Mouse (Mus musculus): ENCODE data around the gene Ahnak.
"Not testable (repeated sequence)": the region's sequence is repeated elsewhere in the genome, so short reads cannot be mapped to it uniquely, and the experiment has no call there.

Gene Ahnak

DNA sequence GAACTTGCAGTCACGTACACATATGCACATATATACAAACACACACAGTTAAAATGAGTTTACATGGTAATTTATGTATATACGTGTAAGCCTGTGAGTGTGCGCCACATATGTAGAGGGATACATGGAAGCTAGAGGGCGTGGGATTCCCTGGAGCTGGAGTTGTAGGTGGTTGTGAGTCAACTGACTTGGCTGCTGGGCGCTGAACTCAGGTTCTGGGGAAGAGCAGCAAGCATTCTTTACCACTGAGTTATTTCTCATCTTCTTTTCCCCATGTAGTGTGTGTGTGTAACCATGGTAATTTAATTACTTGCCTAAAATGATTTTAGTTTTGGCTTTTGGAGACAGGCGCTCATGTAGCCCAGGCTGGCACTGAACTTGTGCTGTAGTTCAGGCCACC, 7.5 kb downstream of the Ahnak start:
- DNase-seq = no peak

DNA sequence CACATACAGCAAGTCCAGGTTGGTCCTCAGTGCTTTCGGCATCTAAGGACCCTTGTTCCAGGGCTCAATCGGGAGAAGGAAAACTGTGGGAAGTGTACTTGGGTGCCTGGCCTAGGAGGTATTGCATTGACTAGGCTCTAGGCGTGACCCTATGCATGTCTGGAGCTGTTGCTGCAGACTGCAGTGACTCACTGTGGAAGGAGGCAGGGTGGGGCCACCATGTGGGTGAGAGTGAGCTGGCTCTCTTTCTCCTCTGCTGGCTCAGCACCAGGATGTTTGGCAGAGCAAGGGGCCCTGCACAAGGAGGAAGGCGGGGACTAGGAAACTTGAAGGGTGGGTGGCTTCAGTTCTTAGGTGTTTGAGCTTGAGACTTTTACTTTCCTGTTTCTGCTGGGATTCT, 8.5 kb downstream of the Ahnak start:
- peak; percentile 94 for DNase-seq

DNA sequence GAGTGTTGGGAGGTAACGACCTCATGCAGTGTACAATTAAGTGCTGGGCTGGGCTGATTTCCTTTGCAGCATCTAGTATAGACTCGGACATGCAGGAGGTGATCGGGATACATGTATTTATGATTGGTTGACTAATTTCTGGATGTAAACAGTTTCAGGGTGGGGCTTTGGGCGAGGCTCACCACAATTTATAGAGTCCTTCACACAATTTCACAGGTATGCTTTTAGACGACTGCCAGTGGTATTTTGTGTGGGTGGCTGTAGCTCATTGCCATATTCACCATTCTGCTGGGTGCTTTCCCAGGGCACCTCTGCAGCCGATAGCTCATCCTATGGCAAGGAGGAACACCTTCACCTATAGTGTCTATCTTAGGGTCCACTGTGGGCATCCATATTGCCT, 9.5 kb downstream of the Ahnak start:
- no peak for DNase-seq

DNA sequence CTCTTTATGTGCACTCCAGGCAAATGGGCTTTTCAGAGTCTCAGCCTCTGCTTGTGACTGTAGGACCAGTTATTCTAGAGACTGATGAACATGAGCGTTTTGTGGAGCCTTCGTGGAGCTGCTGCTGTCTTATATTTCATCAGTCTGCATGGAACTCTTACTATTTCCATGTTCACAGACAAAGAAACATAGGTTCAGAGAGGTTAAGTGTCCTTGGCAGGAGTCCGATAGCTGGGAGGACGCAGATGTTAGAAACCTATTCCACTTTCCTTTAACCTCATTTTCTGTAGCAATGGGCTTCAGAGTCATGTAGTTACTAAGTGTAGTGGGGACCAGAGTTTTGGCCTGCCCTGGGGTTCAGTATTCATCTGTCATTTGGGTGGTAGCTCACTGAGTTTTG, 10.1 kb downstream of the Ahnak start:
- peak; percentile 40 for DNase-seq

DNA sequence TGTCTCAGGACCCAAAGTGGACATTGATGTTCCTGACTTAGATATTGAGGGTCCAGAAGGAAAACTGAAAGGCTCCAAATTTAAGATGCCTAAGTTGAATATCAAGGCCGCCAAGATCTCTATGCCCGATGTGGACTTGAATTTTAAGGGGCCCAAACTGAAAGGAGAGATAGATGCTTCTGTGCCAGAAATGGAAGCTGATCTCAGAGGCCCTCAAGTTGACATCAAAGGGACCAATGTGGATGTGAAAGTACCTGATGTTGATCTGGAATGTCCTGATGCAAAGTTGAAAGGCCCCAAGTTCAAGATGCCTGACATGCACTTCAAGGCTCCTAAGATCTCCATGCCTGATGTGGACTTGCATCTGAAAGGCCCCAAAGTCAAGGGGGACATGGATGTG, 17.8 kb downstream of the Ahnak start:
- not testable (repeated sequence) for DNase-seq

DNA sequence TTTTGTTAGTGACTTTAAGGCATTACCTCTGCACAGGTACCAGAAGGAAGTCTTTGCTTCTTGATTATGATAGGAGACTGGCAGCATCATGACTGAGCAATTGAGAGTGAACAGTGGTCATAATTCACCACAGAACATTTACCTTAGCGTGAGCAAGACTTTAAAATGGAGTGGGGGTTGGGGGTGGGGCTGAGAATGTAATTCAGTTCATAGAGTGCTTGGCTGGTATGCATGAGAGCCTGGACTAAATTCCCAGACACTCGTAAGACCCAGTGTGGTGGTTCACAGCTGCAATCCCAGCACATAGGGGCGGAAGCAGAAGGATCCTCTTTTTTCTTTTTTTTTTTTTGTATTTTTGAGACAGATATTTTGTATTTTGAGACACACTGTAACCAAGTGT, 30.2 kb downstream of the Ahnak start:
- DNase-seq = no peak

DNA sequence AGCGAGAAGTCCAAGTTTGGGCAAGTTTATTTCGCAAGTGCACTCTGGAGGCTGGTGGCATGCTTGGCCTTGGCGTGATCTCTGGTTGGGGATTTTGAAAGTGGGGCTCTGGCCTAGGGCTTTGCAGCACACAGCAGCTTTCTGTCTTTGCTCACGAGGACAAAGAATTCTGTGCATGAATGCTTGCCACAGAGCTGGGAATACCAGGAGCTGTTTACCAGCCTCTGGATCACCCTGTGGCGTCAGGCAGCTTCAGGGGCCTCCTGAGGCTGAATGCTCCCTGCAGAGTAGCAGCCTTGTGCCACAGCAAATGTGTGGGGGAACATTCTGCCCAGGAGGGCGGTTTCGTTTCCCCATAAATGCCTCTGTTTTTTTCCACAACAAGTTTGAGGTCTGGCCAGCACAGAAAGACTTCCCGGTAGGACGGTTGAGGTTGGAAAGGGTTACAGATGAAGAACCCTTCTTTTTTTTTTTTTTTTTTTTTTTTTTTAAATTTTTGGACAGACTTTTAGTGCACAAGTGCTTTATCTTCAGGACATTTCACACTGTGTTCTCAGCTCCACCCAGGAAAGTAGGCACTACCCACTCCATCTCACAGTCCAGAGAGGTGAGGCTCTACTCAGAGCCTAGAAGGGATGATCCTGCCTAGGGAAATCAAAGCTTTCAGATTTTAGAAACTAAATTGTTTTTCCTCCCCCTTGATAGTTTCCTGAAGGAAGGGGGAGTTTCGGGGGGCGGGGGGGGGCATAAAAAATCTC, 34.1 kb downstream of the Ahnak start:
- peak; percentile 41 for DNase-seq

DNA sequence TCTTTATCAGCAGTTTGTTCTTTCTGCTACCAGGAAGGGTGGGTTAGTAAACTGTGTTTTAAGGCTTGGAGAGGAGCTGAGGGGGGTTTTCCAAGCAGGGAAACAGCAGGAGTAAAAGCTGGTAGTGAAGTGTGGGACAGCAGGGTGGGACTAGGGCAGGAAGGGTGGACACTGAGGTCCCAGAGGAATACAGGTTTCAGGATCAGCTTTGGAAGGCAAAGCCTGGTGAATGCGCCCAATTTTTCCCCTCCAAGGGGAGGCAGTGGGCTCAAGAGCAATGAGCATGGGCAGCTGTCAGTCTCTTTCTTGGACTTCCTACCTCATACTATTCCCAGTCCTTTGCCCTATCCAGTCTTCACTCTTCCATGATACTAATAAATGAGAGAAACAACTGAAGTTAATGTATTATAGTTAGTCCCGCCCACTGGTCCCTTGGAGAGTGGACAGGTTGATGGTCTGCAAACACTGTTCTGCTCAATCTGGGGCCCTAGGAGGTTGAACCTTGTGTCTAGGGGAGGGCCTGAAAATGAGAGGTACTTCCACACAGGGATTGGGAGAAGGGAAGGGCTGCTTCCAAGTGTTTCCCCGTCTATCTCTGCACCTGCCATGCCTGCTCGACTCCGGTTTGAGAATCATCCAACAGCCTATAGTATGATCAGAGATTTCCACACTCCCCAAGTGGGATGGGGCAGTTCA, 36.6 kb downstream of the Ahnak start:
- no peak for DNase-seq

DNA sequence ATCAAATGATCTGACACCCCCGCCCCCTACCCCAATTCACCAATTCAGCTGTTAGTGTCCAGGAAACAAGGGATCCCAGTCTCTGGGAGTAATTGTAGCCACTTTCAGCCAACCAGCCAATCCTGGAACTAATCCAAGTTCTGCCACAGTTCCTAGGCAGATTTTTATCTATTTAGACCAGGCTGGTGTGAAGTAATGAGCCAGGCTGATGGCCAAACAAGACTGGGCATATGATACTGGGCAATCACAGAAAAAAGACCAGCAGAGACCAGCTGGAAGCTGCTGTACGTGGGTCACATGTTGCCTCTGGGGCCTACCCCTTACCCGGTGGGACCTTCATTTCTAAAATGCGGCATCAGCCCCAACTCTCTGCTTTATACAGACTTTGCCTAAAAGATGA, 37.5 kb downstream of the Ahnak start:
- no peak for DNase-seq

DNA sequence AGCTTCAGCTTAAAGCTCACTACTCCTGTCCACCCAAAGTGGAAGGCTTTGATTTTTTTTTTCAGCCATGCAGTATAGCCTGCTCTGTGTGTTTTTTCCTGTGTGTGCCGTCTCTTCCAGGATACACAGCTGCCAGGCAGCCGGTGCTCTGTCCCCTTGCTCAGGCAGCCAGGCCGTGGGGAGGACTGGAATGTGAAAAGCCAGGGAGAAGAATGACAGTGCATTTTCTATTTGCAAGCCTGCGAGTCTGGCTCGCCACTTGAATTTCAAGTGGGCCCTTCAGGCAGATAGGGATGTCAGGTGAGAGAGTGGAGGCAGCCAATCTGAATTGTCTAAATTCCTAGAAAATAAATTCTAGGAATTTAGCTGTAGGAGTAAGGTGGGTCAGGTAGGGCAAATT, 38.7 kb downstream of the Ahnak start:
- peak; percentile 70 for DNase-seq

DNA sequence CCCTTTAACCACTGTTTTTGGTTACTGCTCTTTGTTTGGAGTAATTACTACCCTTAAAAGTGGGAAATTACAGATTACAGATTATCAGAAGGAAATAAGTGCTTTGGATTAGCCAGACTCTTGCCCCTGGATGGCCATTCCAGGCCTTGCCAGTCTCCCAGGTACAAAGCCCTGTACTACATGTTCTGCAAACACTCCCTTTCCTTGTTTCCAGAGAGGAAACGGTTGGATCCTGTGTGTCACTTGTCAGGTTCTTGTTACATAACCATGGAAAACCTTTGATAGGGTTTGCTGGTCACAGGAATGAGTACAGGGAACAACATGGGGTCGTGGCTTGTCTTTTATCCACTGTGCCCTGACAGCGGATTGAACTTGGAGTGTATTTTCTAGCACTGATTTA, 39.3 kb downstream of the Ahnak start:
- no peak for DNase-seq

DNA sequence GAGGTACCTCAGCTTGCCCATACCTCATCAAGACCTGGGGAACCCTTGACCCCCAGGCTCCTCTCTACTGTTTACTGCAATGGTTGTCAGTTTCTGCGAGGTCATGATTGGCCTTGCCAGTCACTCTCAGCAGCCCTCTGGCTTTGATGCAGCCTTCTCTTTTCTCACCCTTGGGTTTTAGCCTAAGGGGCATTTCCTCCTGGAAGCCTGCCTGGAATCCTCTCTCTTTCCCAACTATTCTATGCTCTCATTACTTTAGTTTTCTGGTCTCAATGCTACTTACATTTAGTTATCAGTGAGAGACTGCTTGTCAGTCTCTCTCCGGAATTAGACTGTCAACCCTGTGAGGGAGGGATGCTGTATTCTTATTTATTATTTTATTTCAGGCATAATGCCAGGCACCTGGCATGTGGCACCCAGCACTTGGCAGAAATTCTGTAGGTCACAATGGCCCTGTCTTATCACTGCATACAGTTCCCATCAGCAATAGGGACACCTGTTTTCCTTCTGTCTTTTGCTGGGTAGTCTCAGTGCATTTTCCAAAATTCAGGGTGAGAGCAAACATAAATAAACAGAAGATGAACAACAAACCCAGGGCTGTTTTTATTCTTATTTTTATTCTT, 40.7 kb downstream of the Ahnak start:
- no peak for DNase-seq

DNA sequence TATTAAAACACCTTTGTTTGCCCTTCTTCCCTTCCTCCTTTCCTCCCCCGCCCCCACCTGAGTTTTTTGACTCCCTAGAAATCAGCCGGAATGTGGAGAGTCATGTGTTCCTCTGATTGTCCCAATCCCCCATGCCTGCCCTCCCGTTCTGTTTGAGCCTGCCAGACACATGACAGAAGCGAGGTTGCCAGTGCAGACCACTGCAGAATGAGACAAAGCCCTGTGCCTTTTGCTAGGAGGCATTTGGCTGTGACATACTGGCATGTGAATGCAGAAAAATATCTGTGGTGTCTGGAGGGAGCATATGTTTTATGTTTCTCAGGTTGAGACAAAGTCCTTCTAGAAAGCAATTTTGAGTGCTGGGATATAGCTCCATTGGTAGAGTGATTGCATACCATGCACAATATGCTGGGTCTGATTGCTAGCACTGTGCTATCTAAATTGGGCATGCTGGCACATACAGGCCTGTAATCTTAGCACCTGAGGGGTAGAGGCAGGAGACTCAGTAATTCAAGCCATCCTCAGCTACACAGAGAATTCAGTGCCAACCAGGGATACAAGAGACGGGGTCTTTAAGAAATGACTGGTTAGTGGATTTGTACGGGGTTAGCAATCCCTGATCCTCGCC, 43.5 kb downstream of the Ahnak start:
- no peak for DNase-seq

DNA sequence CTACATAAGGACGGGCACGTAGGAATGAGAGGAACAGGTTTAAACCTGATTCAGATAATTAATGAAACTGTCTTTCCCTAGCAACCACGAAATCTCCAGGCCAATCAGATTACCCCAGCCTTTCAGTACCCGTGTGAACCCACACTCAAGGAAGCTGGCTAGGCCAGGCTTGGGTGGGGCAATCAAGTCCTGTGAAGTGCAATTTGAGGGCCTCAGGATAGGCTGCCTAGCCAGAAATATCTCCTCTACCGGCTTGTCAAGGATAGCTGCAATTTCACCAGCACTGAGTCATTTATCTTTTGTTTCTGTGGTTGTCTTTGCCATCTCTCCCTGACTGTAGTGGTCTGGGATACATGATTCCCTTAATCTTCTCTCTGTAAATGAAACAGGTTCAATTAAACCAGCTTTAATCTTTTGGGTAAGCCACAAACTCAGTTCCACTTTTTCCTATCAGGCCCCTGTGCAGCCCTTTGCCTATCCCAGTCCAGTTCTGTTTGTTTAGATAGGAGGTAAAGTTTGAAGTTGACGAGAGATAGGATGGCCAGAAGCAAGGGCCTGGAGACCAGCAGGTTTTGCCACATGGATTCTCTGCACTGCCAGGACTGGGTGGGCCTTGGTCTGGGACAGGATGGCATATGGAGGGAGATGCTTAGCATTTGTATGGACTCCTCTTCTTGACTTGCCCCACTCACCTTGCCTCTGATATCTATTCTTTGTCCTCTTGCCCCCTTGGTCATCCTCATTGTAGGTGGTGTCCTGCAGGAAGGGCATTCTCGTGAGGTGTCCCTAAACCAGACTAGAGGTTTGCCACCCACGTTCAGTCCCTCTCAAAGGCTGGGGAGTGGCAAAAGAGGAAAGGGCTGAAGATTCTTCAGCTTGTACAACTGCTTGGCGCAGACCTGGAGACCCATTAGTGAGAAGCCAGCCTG, 44.6 kb downstream of the Ahnak start:
- DNase-seq = peak; percentile 47

DNA sequence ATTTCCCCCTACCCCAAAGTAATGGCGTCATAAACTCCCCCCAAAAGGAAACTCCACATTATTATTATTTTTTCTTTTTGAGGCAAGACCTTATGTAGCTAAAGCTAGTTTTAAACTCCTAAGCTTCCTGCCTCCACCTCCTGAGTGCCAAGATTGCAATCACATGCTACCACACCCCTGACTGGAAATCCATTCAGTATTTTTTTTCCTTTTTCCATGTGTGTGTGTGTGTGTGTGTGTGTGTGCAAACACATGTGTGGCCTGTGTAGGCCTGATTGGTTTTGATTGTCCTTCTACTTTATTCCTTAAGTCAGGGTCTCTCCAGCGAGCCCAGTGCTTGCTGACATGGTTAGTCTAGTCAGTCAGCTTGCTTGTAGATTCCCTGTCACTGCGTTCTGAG, 45.4 kb downstream of the Ahnak start:
- DNase-seq = no peak

DNA sequence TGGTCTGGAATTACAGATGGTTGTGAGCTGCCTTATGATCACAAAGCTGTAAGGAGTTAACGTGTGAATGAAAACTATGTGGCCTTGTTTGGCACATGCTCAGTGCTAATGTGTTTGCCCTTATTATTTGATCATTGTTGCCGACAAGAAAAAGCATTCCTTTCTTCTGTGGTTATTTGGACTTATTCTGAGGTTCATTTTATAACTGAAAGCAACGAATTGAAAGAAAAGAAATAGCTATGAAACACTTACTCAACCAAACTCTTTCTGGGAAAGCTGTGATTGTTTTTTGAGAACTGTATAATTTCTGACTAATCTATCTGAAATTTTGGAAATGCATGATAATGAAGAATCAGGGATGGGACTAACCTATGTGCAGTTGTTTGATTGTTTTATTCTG, 46.0 kb downstream of the Ahnak start:
- no peak for DNase-seq

DNA sequence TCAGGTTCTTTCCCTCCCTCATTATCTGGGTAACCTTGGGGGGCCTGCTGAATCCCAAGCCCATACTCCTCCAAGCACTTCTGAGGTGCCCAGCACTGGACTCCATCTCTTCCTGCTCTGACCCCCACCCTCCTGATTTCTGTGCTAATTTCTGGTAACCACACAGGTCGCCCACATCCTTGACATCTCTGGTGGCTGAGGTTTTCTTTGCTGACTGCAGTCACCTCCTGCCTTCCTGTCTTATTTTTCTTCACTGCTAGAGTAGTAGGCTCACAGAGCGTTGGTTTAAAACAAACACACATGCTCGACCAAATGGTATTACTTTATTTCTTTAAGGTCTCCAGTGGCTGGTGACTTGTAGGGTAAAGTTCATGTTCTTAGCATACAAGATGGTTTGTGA, 49.1 kb downstream of the Ahnak start:
- DNase-seq = no peak

DNA sequence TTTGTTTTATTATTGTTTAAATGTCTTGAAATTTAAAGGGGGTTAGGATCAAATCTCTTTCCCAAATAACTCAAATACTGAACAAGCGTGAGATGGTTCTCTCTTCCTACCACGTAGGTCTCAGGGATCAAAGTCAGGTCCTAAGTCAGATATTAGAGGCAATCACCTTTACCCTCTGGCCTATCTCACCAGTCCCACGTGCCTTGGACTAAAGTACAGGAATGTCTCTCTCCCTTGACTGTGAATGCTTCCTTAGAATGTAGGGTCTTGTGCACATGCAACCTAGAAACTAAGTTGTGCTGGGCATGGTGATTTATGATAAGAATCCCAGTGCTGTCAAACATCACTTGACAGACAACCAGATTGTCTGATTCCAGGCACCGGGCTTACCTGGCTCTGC, 50.2 kb downstream of the Ahnak start:
- DNase-seq = no peak

DNA sequence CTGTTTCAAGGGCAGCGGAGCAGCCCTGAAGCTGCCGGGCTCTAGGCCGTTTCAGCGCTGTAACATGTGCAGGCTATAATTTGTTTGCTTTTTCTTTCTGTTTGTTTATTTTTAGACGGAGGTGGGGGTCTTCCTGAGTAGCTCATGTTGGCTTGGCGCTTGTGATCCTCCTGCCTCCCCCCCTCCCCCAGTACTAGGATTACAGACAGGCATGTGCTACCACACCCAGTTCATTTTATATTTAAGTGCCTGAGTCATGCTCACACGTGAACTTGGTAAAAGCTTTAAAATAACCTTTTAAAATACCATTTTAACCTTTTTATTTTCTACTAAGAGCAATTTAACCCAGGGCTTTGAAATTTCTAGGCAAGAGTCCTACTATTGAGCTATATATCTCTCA, 50.8 kb downstream of the Ahnak start:
- DNase-seq = no peak

DNA sequence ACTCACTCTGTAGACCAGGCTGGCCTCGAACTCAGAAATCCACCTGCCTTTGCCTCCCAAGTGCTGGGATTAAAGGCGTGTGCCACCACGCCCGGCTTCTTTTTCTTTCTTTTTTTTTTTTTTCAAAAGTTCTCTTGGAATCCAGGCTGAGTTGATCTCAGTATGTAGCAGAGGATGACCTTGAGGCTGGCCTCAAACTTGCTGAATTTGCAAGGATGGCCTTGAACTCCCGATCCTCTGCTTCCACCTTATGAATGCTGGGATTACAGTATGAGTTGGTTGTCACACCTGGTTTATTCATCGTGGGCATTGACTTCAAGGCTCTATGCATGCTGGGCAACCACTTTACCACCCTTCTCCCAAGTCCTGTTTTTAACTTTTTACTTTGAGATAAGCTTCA, 51.6 kb downstream of the Ahnak start:
- no peak for DNase-seq

DNA sequence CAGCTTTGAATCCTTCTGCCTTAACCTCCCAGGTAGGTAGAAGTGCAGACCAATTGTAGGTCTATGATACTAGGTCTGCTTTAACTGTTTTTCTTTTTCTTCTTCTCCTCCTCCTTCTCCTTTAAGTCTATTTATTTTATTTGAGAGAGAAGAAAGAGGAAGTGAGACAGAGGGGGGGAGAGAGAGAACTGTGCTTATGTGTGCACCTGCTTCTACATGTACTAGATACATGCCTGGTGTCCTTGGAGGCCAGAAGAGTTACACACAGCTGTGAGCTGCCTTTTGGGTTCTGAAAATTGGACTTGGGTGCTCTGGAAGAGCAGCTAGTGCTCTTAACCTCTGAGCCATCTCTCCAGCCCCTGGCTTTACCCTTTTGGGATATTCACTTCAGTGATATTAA, 52.0 kb downstream of the Ahnak start:
- DNase-seq = no peak

DNA sequence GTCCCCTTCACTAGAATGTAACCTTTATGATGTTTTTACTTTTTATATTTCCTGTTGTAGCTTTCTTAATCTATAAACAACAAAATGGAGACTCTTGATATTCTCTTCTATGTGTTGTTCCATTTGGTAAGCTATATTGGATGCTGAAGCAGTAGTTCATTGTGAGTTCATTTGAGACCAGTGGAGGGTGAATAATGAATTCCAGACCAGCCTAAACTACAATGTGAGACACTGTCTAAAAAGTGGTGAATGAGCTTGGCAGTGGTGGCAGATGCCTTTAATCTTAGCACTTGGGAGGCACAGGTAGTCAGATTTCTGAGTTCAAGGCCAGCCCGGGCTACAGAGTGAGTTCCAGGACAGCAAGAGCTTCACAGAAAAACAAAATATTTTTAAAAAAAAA, 54.0 kb downstream of the Ahnak start:
- no peak for DNase-seq

DNA sequence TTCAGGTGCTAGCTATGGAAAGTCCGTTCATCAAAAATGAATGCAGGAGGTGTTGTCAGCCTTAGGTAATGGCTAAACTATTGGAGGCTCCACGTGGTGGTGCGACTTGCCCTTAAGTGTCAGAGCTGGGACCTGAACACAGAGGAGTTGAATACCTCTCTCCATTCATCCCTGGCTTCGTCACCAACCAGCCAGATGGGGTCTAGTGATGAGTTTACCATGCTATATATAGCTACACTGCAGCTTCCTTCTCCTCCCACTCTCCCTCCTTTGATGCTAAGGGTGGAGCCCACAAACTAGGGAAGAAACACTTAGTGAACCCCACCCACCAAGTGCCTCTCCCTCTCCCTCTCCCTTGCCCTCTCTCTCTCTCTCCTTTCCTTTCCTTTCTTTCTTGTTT, 55.2 kb downstream of the Ahnak start:
- DNase-seq = no peak

All from lung, postnatal 14 days (tissue).